Mouse (Mus musculus): Measurements from ENCODE around the gene Csnk1d.

Csnk1d gene

GRCm38 (mm10) chr11:120951731-120952730 is 39.1 kb downstream of the Csnk1d start:
- no peak for DNase-seq

DNA sequence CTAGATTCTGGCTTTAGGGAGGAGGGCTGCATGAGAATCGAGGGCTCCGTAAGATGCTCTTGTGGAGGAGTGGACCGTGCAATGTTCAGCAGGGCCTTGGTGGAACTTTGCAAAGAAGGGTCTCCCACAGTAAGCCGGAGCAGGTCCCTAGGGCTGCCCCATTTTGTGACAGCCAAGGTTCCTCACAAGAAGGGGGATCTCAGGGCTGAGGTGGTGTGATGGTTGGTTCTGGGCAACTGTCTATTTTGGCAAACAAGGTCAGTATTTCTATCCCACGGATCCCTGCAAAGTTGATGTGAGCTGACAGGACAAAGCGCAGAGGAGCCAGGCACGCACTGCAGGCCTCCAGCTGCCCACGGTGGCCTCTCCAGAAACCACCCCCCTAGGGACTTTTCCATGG is 39.9 kb downstream of the Csnk1d start:
- DNase-seq, result no peak

- peak; percentile 91 for DNase-seq
Measured at GRCm38 (mm10) chr11:120950281-120951202, 40.6 kb downstream of the Csnk1d start.

DNA sequence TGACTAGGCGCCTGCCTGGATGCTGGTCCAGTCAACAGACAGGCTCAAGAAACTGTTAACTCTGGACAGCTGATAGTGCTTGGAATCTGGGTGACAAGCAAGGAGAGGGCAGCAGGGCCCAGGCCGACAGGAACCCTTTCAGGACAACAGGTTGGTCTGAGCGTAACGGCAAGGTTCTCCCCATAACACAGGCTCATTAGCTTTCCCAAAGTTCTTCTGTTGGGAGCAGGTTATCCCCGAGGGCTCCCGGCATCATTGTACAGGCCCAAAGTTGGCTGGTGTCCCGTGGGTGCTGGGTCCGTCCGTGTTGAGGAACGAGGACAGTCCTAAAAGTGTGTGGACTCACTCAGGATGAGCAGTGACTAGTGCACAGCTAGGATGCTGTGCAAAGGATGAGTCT is 41.3 kb downstream of the Csnk1d start:
- DNase-seq, result no peak

DNA sequence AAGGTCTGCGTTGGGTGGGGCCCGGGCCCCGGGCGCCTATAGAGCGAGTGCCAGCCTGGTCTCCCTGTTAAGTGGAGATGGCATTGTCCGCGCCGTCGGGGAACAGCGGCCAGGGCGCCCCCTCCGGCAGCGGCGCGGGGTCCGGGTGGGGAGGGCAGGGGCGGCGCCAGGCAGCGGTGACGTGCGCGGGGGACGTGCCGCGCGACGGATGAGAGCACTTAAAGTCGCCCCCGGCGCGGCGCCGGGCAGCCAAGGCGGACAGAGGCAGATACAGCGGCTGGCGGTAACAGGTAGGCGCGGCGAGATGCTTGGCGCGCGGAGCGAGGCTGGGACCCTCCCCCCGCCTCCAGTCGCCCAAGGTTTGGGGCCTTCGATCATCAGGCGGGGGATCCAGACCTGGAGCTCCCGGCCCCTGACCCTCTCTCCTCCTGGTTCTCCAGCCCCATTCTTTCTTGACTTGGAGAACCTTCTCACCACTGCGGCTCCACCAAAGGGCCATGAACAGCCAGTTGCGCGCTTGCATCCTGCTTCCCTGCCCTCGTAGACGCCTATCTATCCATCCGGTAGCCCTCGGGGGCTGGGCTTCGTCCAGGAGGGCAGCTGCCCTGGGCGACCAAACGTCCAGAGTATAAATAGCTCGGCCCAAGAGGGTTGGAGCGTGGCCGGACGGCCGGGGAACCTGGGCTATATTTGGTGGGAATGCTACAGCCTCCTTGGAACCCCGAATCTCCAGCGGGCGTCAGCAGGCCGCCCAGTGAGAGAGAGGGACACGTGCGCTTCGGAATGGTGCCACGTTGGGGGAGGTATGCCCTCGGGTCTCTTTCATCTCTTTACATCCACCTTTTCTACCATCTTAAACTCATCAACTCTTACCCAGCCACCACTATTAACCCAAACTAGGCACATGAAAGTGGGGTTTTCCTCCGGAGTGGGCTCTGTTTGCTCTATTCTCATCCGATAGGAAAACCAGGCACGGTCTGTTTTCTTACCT is 42.0 kb downstream of the Csnk1d start:
- peak; percentile 19 to 66 for DNase-seq

DNA sequence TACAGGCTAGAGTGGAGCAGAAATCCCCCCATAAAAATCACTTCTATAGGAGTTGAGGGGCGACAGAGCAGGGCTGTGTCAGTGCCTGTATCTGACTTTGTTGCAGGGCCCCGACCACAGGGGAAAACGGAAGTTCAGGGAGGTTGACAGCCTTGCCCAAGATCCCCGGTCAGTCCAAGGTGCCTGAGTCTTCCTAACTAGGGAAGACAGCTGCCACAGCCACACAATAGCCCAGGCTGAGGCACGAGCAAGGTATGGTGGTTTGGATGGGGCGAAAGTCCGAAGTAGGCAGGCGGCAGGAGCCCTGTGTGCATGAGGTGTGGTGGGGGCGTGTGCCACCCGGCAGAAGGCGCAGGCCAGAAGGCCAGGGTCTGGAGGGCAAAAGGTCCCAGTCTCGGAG is 42.8 kb downstream of the Csnk1d start, which contains the start of gene Slc16a3:
Slc16a3 (plus strand) TSS at position 153 of the 400 bp plus-strand sequence.
- peak in 1 of 2 experiments; percentile 31 for DNase-seq

GRCm38 (mm10) chr11:120945926-120946325 is 45.2 kb downstream of the Csnk1d start:
- no peak for DNase-seq

DNA sequence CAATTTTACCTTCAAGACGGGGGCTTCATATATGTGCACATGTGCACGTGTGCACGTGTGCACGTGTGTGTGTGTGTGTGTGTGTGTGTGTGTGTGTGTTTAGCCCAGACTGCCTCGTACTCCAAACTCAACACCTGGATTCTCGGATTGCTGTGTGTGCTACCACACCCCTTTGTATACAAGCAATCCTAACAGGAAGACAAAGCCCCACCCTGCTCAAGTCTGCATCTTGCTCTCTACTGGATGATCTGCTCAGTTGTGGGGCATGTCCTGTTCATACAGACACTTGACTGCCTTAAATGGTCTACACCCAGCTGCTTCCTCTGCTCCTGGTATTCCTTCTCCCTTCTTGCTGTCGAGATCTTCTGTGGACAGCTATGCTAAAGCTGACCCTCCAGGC is 45.9 kb downstream of the Csnk1d start:
- no peak for DNase-seq

GRCm38 (mm10) chr11:120940959-120941358 is 50.2 kb downstream of the Csnk1d start:
- no peak for DNase-seq

- DNase-seq, result no peak
Measured at GRCm38 (mm10) chr11:120939712-120940341, 51.3 kb downstream of the Csnk1d start.

DNA sequence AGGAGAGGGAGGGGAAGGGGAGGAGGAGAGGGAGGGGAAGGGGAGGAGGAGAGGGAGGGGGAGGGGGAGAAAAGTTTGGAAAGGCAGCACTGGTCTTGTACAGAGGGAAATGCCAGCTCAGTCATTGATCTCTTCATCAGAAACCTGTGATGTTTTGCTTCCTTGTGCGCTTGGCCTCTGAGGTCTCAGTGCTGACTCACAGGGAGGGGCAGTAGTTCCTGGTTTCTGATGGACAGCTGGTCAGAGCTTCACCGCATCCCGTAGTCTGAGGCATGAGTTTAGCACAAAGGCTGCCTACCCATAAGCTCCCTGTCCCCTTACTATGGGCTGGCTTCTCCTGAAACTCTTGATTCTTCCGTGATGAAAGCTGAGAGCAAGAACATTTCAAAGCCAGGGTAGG is 52.3 kb downstream of the Csnk1d start:
- no peak for DNase-seq

DNA sequence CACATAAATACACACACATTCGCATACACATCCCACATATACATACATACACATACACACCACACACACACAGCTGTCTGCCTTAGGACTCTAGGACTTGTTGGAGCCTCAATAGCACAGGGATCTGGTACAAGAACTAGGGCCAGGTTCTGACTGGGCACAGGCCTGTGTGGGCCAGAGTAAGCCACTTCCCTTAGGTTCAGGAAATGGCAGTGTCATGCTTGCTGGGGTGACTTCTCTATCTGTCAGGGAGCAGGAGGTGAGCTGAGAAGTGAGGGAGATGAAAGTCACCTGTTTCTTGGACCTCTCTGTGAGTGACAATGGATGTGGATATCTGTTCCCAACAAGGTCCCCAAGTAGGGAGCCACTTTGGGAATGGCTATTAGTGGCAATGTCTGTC is 53.2 kb downstream of the Csnk1d start:
- no peak for DNase-seq

DNA sequence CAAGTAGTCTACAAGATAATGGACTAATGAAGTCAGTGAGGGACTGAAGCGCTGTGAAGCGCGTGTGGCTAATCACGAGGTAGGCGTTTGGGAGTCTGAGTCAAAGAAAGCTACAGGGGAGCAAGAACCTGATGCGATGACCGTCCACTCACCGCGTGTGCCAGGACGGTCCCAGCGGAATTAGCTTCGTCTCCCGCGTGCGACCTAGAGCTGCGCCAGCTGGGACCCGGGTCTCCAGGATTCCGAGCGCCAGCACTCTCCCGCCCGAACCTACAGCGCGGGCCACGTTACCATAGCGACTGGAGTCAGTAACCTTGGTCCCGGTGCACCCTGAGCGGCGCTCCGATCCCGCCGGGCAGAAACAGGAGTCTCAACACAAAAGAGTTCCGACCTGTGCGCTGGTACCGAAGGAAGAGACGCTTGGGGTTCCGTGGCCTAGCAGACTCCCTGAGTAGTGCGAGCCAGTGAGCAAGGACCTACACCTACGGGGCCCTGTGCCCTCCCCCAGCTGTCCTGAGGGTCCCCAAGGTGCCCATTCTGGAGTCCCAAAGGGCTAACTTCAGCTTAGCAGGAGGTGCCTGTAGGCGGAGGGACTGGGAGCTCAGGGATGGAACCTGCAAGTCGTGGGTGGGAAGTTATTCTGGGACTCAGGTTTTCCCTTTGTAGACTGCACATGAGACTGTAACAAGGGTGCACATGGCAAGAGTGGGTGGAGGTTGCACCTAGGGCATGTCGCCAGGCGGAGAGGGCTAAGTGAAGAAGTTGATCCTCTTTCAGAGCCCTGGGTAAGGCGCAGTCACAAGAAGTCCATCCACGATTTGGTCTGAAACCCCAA is 58.3 kb downstream of the Csnk1d start, which contains the start of gene Ccdc57:
Ccdc57 (minus strand) TSS at position 309 of the 835 bp plus-strand sequence.
- DNase-seq, result peak; percentile 91 to 92

GRCm38 (mm10) chr11:120931479-120931878 is 59.7 kb downstream of the Csnk1d start:
- no peak for DNase-seq

- DNase-seq, result no peak
Measured at GRCm38 (mm10) chr11:120928468-120928867, 62.7 kb downstream of the Csnk1d start.

- DNase-seq, result no peak
Measured at GRCm38 (mm10) chr11:120922528-120922927, 68.6 kb downstream of the Csnk1d start.

GRCm38 (mm10) chr11:120917756-120918155 is 73.4 kb downstream of the Csnk1d start:
- no peak for DNase-seq

- DNase-seq, result no peak
Measured at GRCm38 (mm10) chr11:120916477-120916876, 74.7 kb downstream of the Csnk1d start.

DNA sequence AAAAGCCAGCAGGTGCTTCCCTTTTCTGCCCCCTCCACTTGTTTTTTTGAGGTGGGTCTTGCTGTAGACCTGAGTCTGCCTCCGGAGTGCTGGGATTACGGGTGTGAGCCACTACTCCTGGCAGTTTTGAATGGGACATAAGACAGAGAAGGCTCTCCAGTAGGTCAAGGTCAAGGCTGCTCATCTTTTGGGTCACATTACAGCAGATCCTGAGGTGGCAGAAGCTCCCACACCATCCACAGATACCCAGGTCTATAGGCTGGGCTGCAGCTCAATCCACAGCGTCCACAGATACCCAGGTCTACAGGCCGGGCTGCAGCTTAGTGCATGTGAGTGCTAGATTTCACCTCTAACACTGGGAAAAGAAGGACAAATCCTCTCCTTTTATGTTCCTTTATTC is 77.3 kb downstream of the Csnk1d start:
- DNase-seq, result no peak

Measured in kidney, postnatal 36 days (tissue).